Mouse (Mus musculus): ENCODE measurements around the gene Zmiz1.

DNA sequence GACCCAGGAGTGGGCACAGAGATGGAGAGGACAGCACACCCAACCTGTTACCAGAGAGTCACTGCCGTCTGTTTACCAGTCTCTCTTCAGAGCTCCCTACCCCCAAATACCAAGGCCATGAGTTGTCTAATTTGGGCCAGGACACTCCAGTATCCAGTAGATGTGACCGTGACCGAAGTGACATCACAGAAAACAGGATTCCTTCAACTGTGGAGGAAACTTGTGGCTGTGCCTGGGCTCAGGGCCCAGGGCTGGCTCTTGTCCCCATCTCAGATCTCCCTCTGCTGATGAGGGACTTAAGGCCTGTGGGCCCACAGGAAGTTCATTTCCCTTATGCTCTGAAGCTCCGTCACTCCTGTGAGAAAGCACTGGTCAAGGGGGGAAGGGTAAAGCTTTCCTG is 249.5 kb downstream of the Zmiz1 start:
- TF ChIP-seq CTCF (IDR thresholded peaks at IDR 0.05; ENCODE audit: low read depth): no peak
- TF ChIP-seq EP300 (IDR thresholded peaks at IDR 0.05; ENCODE audit: low read depth): no peak
